Mouse (Mus musculus): ENCODE data around the gene Csf2ra. TPM values are rescaled to one million over a fixed set of nuclear protein-coding genes. Genes with fewer than 3 reads are reported as not detected.
"Not testable (repeated sequence)": the region's sequence is repeated elsewhere in the genome, so short reads cannot be mapped to it uniquely, and the experiment has no call there.

Gene Csf2ra
- polyA plus RNA-seq, 1 experiment from 2014 or later = 32.4 TPM

DNA sequence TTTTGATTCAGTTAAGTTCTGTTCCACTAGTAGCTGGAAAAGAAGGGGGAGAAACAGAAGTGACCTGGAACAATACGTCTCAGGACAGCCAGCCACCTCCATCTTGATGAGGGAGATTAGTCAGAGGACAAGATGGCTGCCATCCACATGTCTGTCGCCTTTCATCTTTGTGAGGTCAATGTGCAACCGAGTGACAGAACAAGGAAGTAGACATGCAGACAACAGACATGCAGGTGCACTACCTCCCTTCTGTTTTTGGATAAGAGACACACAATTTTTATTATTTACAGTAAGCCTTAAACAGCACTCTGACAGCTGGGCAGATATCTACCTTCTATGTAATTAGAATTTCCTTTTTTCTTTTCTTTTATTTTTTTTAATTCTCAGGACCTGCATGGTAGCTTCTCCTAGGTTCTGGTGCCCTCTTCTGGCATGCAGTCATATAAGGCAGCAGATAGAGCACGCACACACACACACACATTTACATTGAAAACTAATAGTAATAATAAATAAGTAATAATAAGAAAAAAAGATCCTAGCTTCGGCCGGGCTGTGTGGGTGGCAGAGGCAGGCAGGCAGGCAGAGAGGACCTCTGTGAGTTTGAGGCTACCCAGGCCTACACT, 4.4 kb downstream of the Csf2ra start:
- peaks cover 11% of the 10 kb centered on the region for H3K4me1 ChIP-seq (replicated peaks)
- WGBS = 90% methylated on average over 6 of the region's 6 CpGs
- no peak overlapping the region for H3K27ac ChIP-seq
- H3K36me3 ChIP-seq = no peaks in the 10 kb centered on the region
- H3K4me2 ChIP-seq = no peak overlapping the region
- H3K9me3 ChIP-seq (replicated peaks) = 0 out of 2 replicates have a peak, but pooled peaks cover 5% of the 10 kb centered on the region
- no peaks in the 10 kb centered on the region for H3K27me3 ChIP-seq
- no peak overlapping the region for H3K4me3 ChIP-seq
- ATAC-seq (replicated peaks; ENCODE audit: insufficient number of reproducible peaks, insufficient read depth, low FRiP score, low read depth) = no peak
- H3K9ac ChIP-seq = no peak overlapping the region

DNA sequence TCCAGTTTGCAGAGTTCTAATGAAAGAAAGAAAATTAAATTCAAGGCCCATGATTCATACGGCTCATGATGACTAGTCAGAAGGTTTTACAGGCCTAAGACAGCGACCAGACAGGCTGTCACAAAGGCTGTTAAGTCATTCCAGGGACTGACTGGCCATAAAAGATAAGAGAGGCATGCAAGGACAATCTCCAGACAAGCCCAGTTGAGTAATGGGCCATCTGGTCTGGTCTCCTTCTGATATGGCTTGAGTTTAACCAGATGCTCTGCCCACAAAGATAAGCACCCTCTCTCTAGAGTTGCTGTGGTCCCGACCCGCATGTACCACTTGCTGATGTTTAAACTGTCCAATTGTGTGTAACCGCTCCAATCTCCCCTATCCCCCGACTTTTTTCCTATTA, 20.7 kb downstream of the Csf2ra start:
- not testable (repeated sequence) for H3K27ac ChIP-seq; H3K27me3 ChIP-seq; H3K4me3 ChIP-seq; H3K36me3 ChIP-seq; H3K4me1 ChIP-seq (replicated peaks); ATAC-seq (replicated peaks; ENCODE audit: insufficient number of reproducible peaks, insufficient read depth, low FRiP score, low read depth); H3K9ac ChIP-seq; H3K4me2 ChIP-seq; H3K9me3 ChIP-seq (replicated peaks)
- 43% methylated on average over 6 of the region's 6 CpGs for WGBS

DNA sequence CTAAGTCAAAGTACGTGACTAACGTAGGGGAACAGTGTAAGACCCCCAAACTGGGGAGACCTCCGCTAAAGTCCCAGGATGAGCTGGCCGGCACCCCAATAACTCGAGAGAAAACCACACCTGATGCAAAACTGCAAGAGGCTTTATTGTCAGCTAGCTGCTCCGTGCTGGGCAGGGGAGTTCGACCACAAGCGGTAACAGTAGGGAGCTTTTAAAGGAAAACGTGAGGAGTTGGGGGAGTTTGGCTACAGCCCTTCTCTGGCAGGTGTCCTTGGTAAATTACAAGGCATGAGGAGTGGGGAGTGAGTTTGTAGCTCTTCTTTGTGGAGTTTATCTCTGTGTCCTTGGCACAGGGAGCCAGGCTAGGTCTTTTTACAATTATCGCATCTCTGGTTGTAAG, 28.4 kb downstream of the Csf2ra start:
- no peaks in the 10 kb centered on the region for H3K27me3 ChIP-seq
- ATAC-seq (replicated peaks; ENCODE audit: insufficient number of reproducible peaks, insufficient read depth, low FRiP score, low read depth) = no peak
- 15% methylated on average over 10 of the region's 10 CpGs for WGBS
- no peaks in the 10 kb centered on the region for H3K4me1 ChIP-seq (replicated peaks)
- H3K4me3 ChIP-seq = no peak overlapping the region
- no peak overlapping the region for H3K9ac ChIP-seq
- no peak overlapping the region for H3K27ac ChIP-seq
- H3K4me2 ChIP-seq = no peak overlapping the region
- no peaks in the 10 kb centered on the region for H3K36me3 ChIP-seq
- no peaks in the 10 kb centered on the region for H3K9me3 ChIP-seq (replicated peaks)

DNA sequence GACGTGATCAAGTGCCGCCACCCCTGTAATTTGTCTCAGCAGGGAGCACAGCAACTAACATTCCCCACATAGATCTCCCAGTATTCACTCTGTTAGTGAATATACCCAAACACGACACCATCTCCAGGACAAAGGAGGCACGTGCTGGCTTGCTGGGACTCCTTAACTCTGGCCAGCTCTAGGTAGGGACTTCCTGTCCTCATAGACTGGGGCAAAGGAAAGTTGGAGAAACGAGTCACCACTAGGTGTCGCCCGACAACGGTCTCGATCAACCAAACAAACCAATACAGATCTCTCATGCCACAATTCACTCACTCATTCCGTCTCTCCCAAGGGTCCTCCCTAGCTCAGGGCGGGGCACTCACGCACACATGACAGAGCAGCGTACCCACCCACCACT, 28.9 kb downstream of the Csf2ra start:
- no peak overlapping the region for H3K4me3 ChIP-seq
- H3K27ac ChIP-seq = no peak overlapping the region
- no peaks in the 10 kb centered on the region for H3K36me3 ChIP-seq
- no peaks in the 10 kb centered on the region for H3K4me1 ChIP-seq (replicated peaks)
- no peaks in the 10 kb centered on the region for H3K9me3 ChIP-seq (replicated peaks)
- H3K4me2 ChIP-seq = no peak overlapping the region
- no peak overlapping the region for H3K9ac ChIP-seq
- ATAC-seq (replicated peaks; ENCODE audit: insufficient number of reproducible peaks, insufficient read depth, low FRiP score, low read depth) = no peak
- WGBS = 13% methylated on average over 13 of the region's 13 CpGs
- H3K27me3 ChIP-seq = no peaks in the 10 kb centered on the region

DNA sequence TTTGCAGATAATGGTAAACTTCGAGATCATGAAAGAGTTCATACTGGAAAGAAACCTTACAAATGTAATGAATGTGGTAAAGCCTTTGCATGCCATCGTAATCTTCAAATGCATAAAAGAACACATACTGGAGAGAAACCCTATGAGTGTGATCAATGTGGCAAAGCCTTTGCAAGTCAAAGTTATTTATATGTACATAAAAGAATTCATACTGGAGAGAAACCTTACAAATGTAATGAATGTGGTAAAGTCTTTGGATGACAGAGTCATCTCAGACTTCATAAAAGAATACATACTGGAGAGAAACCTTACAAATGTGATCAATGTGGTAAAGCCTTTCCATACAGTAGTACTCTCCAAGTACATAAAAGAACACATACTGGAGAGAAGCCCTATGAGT, 44.6 kb downstream of the Csf2ra start, which contains the start of gene Gm6020:
Gene Gm6020, plus strand, starts transcription at position 301 of the 400 bp plus-strand sequence.
- not testable (repeated sequence) for H3K27me3 ChIP-seq; H3K4me2 ChIP-seq; H3K4me3 ChIP-seq; H3K27ac ChIP-seq; ATAC-seq (replicated peaks; ENCODE audit: insufficient number of reproducible peaks, insufficient read depth, low FRiP score, low read depth); H3K4me1 ChIP-seq (replicated peaks); H3K9ac ChIP-seq; H3K36me3 ChIP-seq
- WGBS = 75% methylated on average over 2 of the region's 2 CpGs
- H3K9me3 ChIP-seq (replicated peaks) = peaks cover 20% of the 10 kb centered on the region

DNA sequence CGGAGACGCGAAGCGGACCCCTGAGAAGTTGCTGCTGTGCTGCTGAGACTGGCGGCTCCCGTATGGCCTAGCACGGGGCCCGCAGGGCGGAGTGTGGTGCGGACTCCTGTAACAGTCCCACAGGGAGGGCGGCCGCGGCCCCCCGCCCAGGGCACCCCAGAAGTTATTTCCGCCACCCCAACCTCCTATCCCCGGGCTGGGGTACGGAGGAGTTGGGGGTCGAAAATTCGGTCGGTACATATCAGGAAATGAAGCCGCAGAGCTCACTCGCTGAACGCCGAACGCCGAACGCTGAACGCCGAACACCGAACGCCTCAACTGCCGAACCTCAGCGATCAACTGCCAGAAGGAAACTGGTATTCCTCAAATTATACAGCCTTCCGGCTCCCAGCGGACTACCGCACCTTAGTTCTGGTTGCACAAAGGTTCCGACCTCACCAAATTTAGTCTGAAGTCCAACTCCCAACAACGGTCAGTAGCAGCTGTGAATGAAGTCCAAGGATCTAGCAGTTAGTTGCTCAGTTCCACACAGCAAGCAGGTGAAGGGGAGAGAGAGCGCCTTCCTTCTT, 52.4 kb downstream of the Csf2ra start, which contains the start of gene Gm7102:
Gene Gm7102, minus strand, starts transcription at position 554 of the 569 bp plus-strand sequence.
- no peak for ATAC-seq (replicated peaks; ENCODE audit: insufficient number of reproducible peaks, insufficient read depth, low FRiP score, low read depth)
- Histone ChIP-seq H3K9ac (no peak within 1 kb of the TSS), H3K4me1 (replicated peaks) (no peaks in the 10 kb centered on the region), H3K9me3 (replicated peaks) (no peaks in the 10 kb centered on the region), H3K36me3 (no peaks in the 10 kb centered on the region), H3K4me3 (peak within 1 kb of the TSS; percentile 43), H3K27me3 (no peaks in the 10 kb centered on the region), H3K4me2 (peak within 1 kb of the TSS; percentile 57), H3K27ac (no peak within 1 kb of the TSS)
- 20% methylated on average over 39 of the region's 39 CpGs for WGBS

Other genes with a start within 250 kb of the Csf2ra start
- 26.3 and 29.6 TPM in 2 replicates for gene Zfp950, start 87.6 kb downstream of the Csf2ra start, polyA plus RNA-seq (2015; fragmentation: Nextera tagmentation; extraction: Ambion mirVana)
- not detected in 2 replicates for gene Gm7102, start 52.1 kb downstream of the Csf2ra start, polyA plus RNA-seq (2015; fragmentation: Nextera tagmentation; extraction: Ambion mirVana)
- gene Gm6020, start 44.5 kb downstream of the Csf2ra start, polyA plus RNA-seq (2015; fragmentation: Nextera tagmentation; extraction: Ambion mirVana) = not detected in 2 replicates
- not detected in 2 replicates for gene Gm21060, start 68.6 kb upstream of the Csf2ra start, polyA plus RNA-seq (2015; fragmentation: Nextera tagmentation; extraction: Ambion mirVana)

Data from heart, embryonic 15.5 days (tissue).